Mouse (Mus musculus): ENCODE measurements around the gene Rtf1. TPM values are rescaled to one million over a fixed set of nuclear protein-coding genes. Genes with fewer than 3 reads are reported as not detected.

Rtf1 gene
- polyA plus RNA-seq, 1 experiment from 2014 or later = 23.9 TPM

DNA sequence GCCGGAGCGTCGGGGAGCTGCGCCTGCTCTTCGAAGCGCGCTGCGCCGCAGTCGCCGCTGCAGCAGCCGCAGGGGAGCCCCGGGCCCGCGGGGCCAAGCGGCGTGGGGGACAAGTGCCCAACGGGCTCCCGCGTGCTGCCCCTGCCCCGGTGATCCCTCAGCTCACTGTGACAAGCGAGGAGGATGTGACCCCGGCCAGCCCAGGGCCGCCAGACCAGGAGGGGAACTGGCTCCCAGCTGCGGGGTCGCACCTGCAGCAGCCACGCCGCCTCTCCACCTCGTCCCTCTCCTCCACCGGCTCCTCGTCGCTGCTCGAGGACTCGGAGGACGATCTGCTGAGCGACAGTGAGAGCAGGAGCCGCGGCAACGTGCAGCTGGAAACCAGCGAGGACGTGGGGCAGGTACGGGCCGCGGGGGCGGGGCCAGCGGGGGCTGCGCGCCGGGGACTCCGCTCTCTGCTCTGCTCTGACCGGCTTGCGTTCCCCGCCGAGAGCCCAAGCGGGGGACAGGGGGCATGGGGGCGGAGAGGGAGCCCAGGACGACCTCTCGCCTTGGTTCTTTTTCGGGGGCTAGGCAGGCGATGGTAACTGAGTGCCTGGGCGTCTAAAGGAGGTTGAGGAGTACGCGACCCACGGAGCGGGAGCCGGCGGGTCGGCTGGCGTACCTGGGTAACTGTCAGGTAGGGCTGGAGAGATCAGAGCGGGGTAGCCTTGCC lies 67.8 kb downstream of the Rtf1 start:
- WGBS = under 1% methylated on average over 64 of the region's 70 CpGs

GRCm38 (mm10) chr2:119743176-119743807 lies 68.4 kb downstream of the Rtf1 start:
- Histone ChIP-seq H3K36me3 (ENCODE audit: control insufficient read depth, insufficient read depth) (no peaks in the 10 kb centered on the region), H3K27ac (ENCODE audit: low read length) (no peak overlapping the region), H3K9ac (ENCODE audit: low read length) (peak overlapping the region; percentile 81), H3K9me3 (replicated peaks; ENCODE audit: control insufficient read depth, low read length) (no peaks in the 10 kb centered on the region), H3K4me3 (ENCODE audit: low read length) (peak overlapping the region; percentile 67), H3K4me2 (ENCODE audit: low read depth, low read length) (peak overlapping the region; percentile 96), H3K27me3 (ENCODE audit: control insufficient read depth, insufficient read depth, low read length) (peaks cover 13% of the 10 kb centered on the region), H3K4me1 (ENCODE audit: control insufficient read depth, insufficient read depth, low read length) (peaks cover 42% of the 10 kb centered on the region)
- no peak for ATAC-seq (replicated peaks; ENCODE audit: extremely low read depth, insufficient read depth, low FRiP score)
- 13% methylated on average over 25 of the region's 31 CpGs for WGBS

More for the DNA sequence above, 67.8 kb downstream of the Rtf1 start:
- Histone ChIP-seq H3K9ac (ENCODE audit: low read length) (peak overlapping the region; percentile 81), H3K4me2 (ENCODE audit: low read depth, low read length) (peak overlapping the region; percentile 96), H3K4me1 (ENCODE audit: control insufficient read depth, insufficient read depth, low read length) (peaks cover 42% of the 10 kb centered on the region), H3K27ac (ENCODE audit: low read length) (no peak overlapping the region), H3K27me3 (ENCODE audit: control insufficient read depth, insufficient read depth, low read length) (peaks cover 13% of the 10 kb centered on the region), H3K9me3 (replicated peaks; ENCODE audit: control insufficient read depth, low read length) (no peaks in the 10 kb centered on the region), H3K36me3 (ENCODE audit: control insufficient read depth, insufficient read depth) (no peaks in the 10 kb centered on the region), H3K4me3 (ENCODE audit: low read length) (peak overlapping the region; percentile 67)
- peak; percentile 9; the same call in 1 of the 2 replicates for ATAC-seq (replicated peaks; ENCODE audit: extremely low read depth, insufficient read depth, low FRiP score)

- Histone ChIP-seq H3K9me3 (replicated peaks; ENCODE audit: control insufficient read depth, low read length) (no peaks in the 10 kb centered on the region), H3K36me3 (ENCODE audit: control insufficient read depth, insufficient read depth) (no peaks in the 10 kb centered on the region), H3K4me2 (ENCODE audit: low read depth, low read length) (peak overlapping the region; percentile 96), H3K27ac (ENCODE audit: low read length) (no peak overlapping the region), H3K9ac (ENCODE audit: low read length) (peak overlapping the region; percentile 55; the same call in 1 of the 2 replicates), H3K27me3 (ENCODE audit: control insufficient read depth, insufficient read depth, low read length) (peaks cover 13% of the 10 kb centered on the region), H3K4me3 (ENCODE audit: low read length) (peak overlapping the region; percentile 45), H3K4me1 (ENCODE audit: control insufficient read depth, insufficient read depth, low read length) (peaks cover 42% of the 10 kb centered on the region)
- 17% methylated on average over 22 of the region's 22 CpGs for WGBS
- ATAC-seq (replicated peaks; ENCODE audit: extremely low read depth, insufficient read depth, low FRiP score) = no peak
Observed at GRCm38 (mm10) chr2:119743808-119744162, 68.9 kb downstream of the Rtf1 start.

DNA sequence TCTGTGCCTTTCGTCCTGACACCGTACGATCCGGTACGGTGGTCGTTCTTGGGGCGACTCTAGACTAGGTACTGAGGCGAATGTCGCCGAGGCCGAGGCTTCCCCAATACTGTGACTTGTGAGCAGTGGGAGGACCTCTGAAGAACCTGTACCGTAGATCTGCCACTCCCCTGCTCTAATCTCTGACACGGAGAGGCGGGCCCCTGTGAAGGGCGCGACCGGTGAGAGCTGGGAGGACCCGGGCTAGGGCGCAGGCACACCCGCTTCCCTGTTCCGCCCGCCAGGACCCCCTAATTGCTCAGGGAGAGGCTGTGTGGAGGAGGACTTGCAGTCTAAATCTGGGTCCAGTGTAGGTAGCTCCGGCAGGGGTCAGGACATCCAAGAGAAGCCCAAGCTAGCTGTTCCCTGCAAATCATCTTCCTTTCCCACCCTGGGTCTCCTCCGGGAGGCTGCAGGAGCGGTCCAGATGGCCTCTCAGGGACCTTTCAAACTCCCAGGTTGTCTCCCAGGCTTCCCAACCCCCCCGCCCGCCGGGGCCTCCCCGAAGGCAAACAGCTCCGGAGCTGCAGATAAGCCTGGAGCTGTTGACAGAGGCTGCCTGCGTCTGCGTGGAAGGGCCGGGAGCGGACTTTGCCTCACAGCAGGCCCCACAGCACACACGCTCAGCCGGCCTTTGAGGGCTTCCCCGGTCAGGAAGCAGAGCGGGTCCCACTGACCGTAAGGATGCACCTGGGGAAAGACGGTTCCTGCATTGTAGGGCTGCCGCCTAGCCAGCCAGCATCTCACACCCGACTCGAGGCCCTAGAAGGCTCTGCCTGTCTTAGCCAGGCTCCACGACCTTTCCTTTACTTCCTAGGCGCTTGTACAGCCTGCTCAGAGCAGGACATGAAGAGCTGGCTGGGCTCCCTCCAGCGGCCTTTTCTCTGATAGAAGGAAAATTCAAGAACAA lies 69.6 kb downstream of the Rtf1 start:
- Histone ChIP-seq H3K4me3 (ENCODE audit: low read length) (peak overlapping the region; percentile 45), H3K4me2 (ENCODE audit: low read depth, low read length) (peak overlapping the region; percentile 96), H3K27me3 (ENCODE audit: control insufficient read depth, insufficient read depth, low read length) (peaks cover 13% of the 10 kb centered on the region), H3K27ac (ENCODE audit: low read length) (peak overlapping the region; percentile 67), H3K9me3 (replicated peaks; ENCODE audit: control insufficient read depth, low read length) (no peaks in the 10 kb centered on the region), H3K4me1 (ENCODE audit: control insufficient read depth, insufficient read depth, low read length) (peaks cover 42% of the 10 kb centered on the region), H3K9ac (ENCODE audit: low read length) (peak overlapping the region; percentile 55), H3K36me3 (ENCODE audit: control insufficient read depth, insufficient read depth) (no peaks in the 10 kb centered on the region)
- ATAC-seq (replicated peaks; ENCODE audit: extremely low read depth, insufficient read depth, low FRiP score) = 0 out of 2 replicates have a peak, but pooled peaks have one; percentile 10
- WGBS = 5% methylated on average over 46 of the region's 46 CpGs

DNA sequence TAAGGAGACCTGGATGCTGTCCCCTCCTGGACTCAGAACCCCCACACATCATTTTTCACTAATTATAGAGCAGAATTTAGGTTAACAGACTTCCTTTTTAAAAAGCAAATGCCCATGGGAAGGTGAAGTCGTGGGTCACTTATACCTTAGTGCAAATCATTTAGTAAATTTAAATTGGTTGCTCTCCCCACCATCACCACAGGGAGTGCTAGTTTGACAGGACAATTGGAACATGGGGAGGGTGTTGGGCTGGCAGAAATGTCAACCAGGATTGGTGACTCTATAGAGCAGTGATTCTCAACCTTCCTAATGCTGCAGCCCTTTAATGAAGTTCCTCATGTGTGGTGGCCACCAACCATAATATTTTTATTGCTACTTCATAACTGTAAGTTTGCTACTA lies 70.4 kb downstream of the Rtf1 start:
- H3K4me2 ChIP-seq (ENCODE audit: low read depth, low read length) = no peak overlapping the region
- no peak overlapping the region for H3K27ac ChIP-seq (ENCODE audit: low read length)
- WGBS = 9% methylated on average over 1 of the region's 1 CpGs
- no peak for ATAC-seq (replicated peaks; ENCODE audit: extremely low read depth, insufficient read depth, low FRiP score)
- peaks cover 17% of the 10 kb centered on the region for H3K27me3 ChIP-seq (ENCODE audit: control insufficient read depth, insufficient read depth, low read length)
- no peaks in the 10 kb centered on the region for H3K36me3 ChIP-seq (ENCODE audit: control insufficient read depth, insufficient read depth)
- H3K4me1 ChIP-seq (ENCODE audit: control insufficient read depth, insufficient read depth, low read length) = peaks cover 42% of the 10 kb centered on the region
- H3K9me3 ChIP-seq (replicated peaks; ENCODE audit: control insufficient read depth, low read length) = no peaks in the 10 kb centered on the region
- no peak overlapping the region; the same call in 1 of the 2 replicates for H3K9ac ChIP-seq (ENCODE audit: low read length)
- H3K4me3 ChIP-seq (ENCODE audit: low read length) = no peak overlapping the region

DNA sequence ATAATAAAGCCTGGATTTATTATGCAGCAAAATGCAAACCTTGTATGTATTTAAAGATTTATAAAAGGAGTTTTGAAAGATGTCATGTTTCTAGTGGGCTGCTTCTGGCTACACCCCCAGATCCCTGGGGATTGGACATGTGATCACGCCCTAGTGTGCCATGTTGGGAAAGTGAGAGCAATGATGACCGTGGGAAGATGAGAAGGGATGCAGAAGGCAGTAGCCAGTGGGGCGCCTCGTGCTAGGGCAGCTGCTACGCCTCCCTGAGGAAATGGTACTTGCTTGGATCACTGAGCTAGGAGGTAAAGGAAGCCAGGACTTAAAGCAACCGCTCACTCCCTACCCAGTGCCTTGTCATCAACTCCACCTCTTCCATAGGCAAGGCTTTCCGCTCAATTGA lies 72.7 kb downstream of the Rtf1 start:
- Histone ChIP-seq H3K4me3 (ENCODE audit: low read length) (no peak overlapping the region), H3K4me1 (ENCODE audit: control insufficient read depth, insufficient read depth, low read length) (peaks cover 27% of the 10 kb centered on the region), H3K9me3 (replicated peaks; ENCODE audit: control insufficient read depth, low read length) (no peaks in the 10 kb centered on the region), H3K36me3 (ENCODE audit: control insufficient read depth, insufficient read depth) (no peaks in the 10 kb centered on the region), H3K9ac (ENCODE audit: low read length) (no peak overlapping the region), H3K27me3 (ENCODE audit: control insufficient read depth, insufficient read depth, low read length) (peaks cover 20% of the 10 kb centered on the region), H3K4me2 (ENCODE audit: low read depth, low read length) (no peak overlapping the region), H3K27ac (ENCODE audit: low read length) (no peak overlapping the region)
- ATAC-seq (replicated peaks; ENCODE audit: extremely low read depth, insufficient read depth, low FRiP score) = no peak
- 71% methylated on average over 7 of the region's 7 CpGs for WGBS

DNA sequence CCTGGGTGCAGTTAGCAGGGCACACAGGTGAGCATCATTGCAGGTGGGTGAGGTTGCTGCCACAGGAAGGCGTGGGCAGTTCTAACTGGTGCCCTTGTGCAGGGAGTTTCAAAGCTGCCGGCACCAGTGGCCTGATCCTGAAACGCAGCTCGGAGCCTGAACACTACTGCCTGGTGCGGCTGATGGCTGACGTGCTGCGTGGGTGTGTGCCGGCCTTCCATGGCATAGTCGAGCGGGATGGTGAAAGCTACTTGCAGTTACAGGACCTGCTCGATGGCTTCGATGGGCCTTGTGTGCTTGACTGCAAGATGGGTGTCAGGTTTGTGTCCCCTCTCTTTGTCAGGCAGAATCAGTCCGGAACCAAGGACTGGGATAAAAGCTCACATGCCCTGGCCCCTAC lies 74.4 kb downstream of the Rtf1 start:
- 70% methylated on average over 13 of the region's 13 CpGs for WGBS
- peaks cover 16% of the 10 kb centered on the region for H3K27me3 ChIP-seq (ENCODE audit: control insufficient read depth, insufficient read depth, low read length)

GRCm38 (mm10) chr2:119757601-119758100 lies 82.8 kb downstream of the Rtf1 start:
- WGBS = 11% methylated on average over 11 of the region's 31 CpGs
- Histone ChIP-seq H3K36me3 (ENCODE audit: control insufficient read depth, insufficient read depth) (no peaks in the 10 kb centered on the region), H3K27ac (ENCODE audit: low read length) (no peak overlapping the region), H3K4me1 (ENCODE audit: control insufficient read depth, insufficient read depth, low read length) (peaks cover 8% of the 10 kb centered on the region), H3K4me2 (ENCODE audit: low read depth, low read length) (peak overlapping the region; percentile 100), H3K4me3 (ENCODE audit: low read length) (peak overlapping the region; percentile 76), H3K9me3 (replicated peaks; ENCODE audit: control insufficient read depth, low read length) (no peaks in the 10 kb centered on the region), H3K9ac (ENCODE audit: low read length) (peak overlapping the region; percentile 72), H3K27me3 (ENCODE audit: control insufficient read depth, insufficient read depth, low read length) (peaks cover 35% of the 10 kb centered on the region)
- ATAC-seq (replicated peaks; ENCODE audit: extremely low read depth, insufficient read depth, low FRiP score) = 0 out of 2 replicates have a peak, but pooled peaks have one; percentile 38

More for the DNA sequence above, 74.4 kb downstream of the Rtf1 start:
- Histone ChIP-seq H3K4me2 (ENCODE audit: low read depth, low read length) (no peak overlapping the region), H3K36me3 (ENCODE audit: control insufficient read depth, insufficient read depth) (no peaks in the 10 kb centered on the region), H3K27ac (ENCODE audit: low read length) (no peak overlapping the region), H3K4me3 (ENCODE audit: low read length) (no peak overlapping the region), H3K4me1 (ENCODE audit: control insufficient read depth, insufficient read depth, low read length) (peaks cover 10% of the 10 kb centered on the region), H3K9me3 (replicated peaks; ENCODE audit: control insufficient read depth, low read length) (no peaks in the 10 kb centered on the region), H3K9ac (ENCODE audit: low read length) (no peak overlapping the region)
- no peak for ATAC-seq (replicated peaks; ENCODE audit: extremely low read depth, insufficient read depth, low FRiP score)
